Mouse (Mus musculus) neural tube, embryonic 12.5 days (tissue): Measurements from ENCODE around the gene Ttc33. TPM values are rescaled to one million over a fixed set of nuclear protein-coding genes. Genes with fewer than 3 reads are reported as not detected.

ENCODE experiments used
- ATAC-seq: fragments of 200-750 bp; cut with Nextera tagmentation; 2 replicates; pipeline ENCODE4 v1.8.0; 2017; ENCODE audit warnings: low read depth, mild to moderate bottlenecking, moderate TSS enrichment, moderate library complexity; ENCODE audit not compliant: low FRiP score
- H3K27ac ChIP-seq: fragments of 300-500 bp; sonication (generic); 2 replicates; pipeline ENCODE4 v1.5.1; 2016
- H3K27me3 ChIP-seq: fragments of 300-500 bp; sonication (generic); replicated peaks from 2 replicates; pipeline ENCODE4 v1.6.1; 2016; ENCODE audit warnings: mild to moderate bottlenecking
- H3K36me3 ChIP-seq: fragments of 300-500 bp; sonication (generic); 2 replicates; pipeline ENCODE4 v1.6.1; 2016; ENCODE audit warnings: mild to moderate bottlenecking
- H3K4me1 ChIP-seq: fragments of 300-500 bp; sonication (generic); 2 replicates; pipeline ENCODE4 v1.6.1; 2016
- H3K4me2 ChIP-seq: fragments of 300-500 bp; sonication (generic); replicated peaks from 2 replicates; pipeline ENCODE4 v1.6.1; 2016; ENCODE audit warnings: mild to moderate bottlenecking
- H3K4me3 ChIP-seq: fragments of 300-500 bp; sonication (generic); 2 replicates; pipeline ENCODE4 v1.5.1; 2016
- H3K9ac ChIP-seq: fragments of 300-500 bp; sonication (generic); 2 replicates; pipeline ENCODE4 v1.6.1; 2016; ENCODE audit warnings: mild to moderate bottlenecking
- H3K9me3 ChIP-seq: fragments of 300-500 bp; sonication (generic); 2 replicates; pipeline ENCODE4 v1.6.1; 2016; ENCODE audit warnings: mild to moderate bottlenecking
- WGBS: fragments of 180-500 bp; shearing (Covaris S2); methylation state at CpG from one replicate; pipeline ENCODE4 v1.1.7; 2016; 5-methylcytosine and 5-hydroxymethylcytosine counted together
- polyA plus RNA-seq: library from polyadenylated mRNA; unstranded; fragments of >200 nt; fragmentation: Nextera tagmentation; extraction: Ambion mirVana; gene quantifications from 2 replicates; pipeline ENCODE4 v1.2.1, GENCODE M21; 2016

The Ttc33 gene
- 52.1 and 52.5 TPM in 2 replicates for polyA plus RNA-seq

DNA sequence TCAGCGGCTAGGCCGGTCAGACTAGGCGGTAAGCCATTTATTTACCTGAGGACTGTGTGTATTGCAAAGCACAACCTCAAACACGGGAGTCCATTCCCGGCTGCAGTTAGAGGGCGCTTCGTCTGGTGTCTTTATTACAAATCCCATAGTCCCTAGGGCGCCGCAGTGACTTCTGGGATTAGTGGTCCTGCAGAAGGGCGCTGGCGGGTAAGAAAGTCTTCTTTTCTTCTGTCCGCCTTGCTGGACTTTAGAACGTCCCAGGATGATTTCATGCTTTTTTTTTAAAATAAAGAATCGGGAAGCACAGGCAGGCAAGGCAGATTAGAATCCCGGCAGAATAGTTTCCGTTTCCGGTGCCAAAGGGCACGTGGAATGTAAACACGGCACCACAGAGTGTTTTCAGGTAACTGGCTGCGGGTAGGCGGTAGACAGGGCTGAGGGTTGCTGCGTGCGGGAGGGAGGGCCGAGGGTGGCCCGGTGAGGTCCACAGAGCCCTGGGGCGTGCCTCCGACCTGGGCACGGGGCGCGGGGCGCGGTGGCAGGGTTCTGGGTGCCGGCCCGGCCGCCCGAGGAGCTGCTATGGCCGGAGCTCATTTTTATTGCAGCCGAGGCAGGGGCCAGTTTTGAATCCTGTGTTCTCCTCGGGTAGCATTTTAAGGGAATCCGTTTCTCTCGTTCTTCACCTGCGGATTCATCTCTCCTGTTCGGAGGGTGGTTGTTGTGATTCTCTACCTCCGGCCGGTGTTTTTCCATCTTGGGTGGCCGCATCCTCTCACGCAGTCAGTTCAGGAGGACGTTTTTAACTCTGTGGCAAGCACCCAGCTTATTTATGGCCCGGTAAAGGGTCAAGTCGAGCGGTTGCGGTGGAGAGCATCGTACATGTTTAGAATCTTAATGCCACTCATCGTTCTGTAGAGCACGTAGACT is at the start of gene Ttc33:
Gene Ttc33, plus strand, starts transcription at position 160 of the 927 bp plus-strand sequence.
- WGBS = under 1% methylated on average over 55 of the region's 55 CpGs

DNA sequence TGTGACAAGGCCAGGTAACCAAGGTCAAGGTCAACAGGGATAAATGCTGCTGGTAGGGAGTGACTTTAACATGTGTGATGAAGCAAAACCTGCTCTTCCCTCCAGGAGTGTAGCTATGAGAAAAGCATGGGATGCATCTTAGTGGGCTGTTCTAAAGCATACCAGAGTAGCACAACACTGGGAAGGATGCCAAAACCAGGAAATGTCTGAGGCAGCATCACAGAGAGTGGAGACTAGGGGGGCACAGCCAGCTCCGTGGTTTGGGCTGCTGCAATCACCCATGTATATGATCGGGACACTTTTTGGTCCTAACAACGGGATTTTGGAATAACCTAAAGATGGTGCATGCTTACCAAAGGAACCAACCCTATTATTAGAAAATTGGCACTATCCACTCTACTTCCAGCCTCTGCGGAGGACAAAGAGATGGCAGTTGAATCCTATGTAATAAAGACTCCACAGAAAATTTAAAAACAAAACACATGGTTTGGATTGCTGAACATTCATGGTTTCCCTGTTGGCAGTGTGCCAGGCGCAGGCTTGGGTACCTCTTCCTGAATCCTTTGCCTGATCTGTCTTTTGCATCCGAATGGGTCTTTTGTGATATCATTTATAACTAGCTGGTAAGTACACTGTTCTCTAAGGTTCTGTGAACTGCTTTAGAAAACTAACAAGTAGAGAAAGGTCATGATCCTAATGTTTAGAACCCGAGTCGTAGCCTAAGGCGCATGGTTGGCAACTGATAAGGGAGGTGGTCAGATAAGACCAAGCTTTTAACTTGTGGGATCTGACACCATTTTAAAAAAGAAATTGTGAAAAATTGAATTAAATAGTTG is 47.1 kb upstream of the Ttc33 start:
- Histone ChIP-seq H3K4me1 (no peaks in the 10 kb centered on the region), H3K4me3 (no peak overlapping the region), H3K27me3 (no peaks in the 10 kb centered on the region), H3K9me3 (no peaks in the 10 kb centered on the region), H3K4me2 (no peak overlapping the region), H3K27ac (no peak overlapping the region), H3K36me3 (no peaks in the 10 kb centered on the region), H3K9ac (no peak overlapping the region)
- no peak for ATAC-seq
- 85% methylated on average over 9 of the region's 9 CpGs for WGBS

More for the DNA sequence above, at the start of gene Ttc33:
- Histone ChIP-seq H3K9me3 (no peaks in the 10 kb centered on the region), H3K36me3 (0 out of 2 replicates have a peak, but pooled peaks cover 6% of the 10 kb centered on the region), H3K9ac (peak within 1 kb of the TSS; percentile 77), H3K27ac (peak within 1 kb of the TSS; percentile 64), H3K4me2 (peak within 1 kb of the TSS; percentile 64), H3K4me1 (peaks cover 14% of the 10 kb centered on the region), H3K4me3 (peak within 1 kb of the TSS; percentile 97), H3K27me3 (no peaks in the 10 kb centered on the region)
- ATAC-seq = peak; percentile 87

DNA sequence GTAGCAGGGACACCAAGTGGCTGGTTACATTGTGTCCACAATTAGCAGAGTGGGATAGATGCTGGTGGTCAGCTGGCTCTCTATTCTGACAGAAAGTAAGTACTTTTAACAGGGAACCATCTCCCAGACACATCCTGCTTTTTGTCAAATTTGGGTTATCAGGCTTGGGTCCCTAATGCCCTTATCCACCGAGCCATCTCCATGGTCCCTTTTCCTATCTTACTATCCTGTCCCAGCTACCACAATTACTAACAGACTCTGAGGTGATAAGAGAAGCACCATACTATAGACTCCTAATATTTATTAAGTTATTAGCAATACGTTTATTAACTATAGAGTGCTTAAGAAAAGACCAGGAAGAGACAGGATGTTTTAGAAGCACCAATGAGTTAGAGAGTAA is 46.0 kb upstream of the Ttc33 start:
- ATAC-seq = no peak
- H3K36me3 ChIP-seq = no peaks in the 10 kb centered on the region
- H3K27me3 ChIP-seq = no peaks in the 10 kb centered on the region
- no peak overlapping the region for H3K9ac ChIP-seq
- no peak overlapping the region for H3K4me3 ChIP-seq
- H3K4me1 ChIP-seq = 0 out of 2 replicates have a peak, but pooled peaks cover 1% of the 10 kb centered on the region
- WGBS = 93% methylated on average over 2 of the region's 2 CpGs
- no peak overlapping the region for H3K27ac ChIP-seq
- no peaks in the 10 kb centered on the region for H3K9me3 ChIP-seq
- no peak overlapping the region for H3K4me2 ChIP-seq

DNA sequence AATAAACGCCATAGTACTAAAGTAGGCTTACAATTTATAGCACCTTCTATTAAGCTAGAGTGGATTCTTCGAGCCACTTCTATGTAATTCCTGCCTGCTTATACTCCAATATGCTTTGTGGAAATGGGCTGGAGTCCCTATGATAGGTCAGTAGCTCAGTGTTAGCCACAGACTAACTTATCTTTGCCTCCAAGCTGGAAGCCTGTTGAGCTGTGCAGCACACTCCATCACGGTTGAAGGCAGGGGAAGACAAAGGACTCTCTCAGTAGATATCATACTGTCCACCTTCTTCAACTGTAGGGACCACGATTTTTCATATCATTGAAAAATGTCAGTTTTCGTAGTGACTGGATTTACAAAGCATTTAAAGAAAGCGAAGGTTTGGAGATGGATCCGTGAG is 45.5 kb upstream of the Ttc33 start:
- Histone ChIP-seq H3K36me3 (no peaks in the 10 kb centered on the region), H3K9ac (no peak overlapping the region), H3K27ac (no peak overlapping the region), H3K4me3 (no peak overlapping the region), H3K4me1 (peaks cover 5% of the 10 kb centered on the region), H3K4me2 (no peak overlapping the region), H3K27me3 (no peaks in the 10 kb centered on the region), H3K9me3 (no peaks in the 10 kb centered on the region)
- 88% methylated on average over 7 of the region's 7 CpGs for WGBS
- no peak for ATAC-seq

DNA sequence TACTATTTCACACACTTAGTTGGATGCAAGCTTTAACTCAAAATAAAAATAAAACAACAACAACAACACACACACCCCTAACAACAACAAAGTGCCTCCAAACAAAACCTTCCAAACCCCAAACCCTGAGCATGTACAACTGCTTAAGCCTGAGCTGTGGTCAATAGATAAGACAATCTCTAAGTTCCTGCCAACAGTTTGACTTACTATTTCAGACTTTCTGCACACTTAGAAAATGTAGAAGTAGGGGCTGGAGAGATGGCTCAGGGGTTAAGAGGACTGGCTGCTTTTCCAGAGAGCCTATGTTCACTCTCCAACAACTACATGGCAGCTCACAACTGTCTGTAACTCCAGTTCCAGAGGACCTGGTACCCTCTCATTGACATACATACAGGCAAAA is 45.0 kb upstream of the Ttc33 start:
- H3K4me2 ChIP-seq = no peak overlapping the region
- no peaks in the 10 kb centered on the region for H3K9me3 ChIP-seq
- no peak overlapping the region for H3K27ac ChIP-seq
- H3K9ac ChIP-seq = no peak overlapping the region
- H3K4me3 ChIP-seq = no peak overlapping the region
- H3K4me1 ChIP-seq = peaks cover 10% of the 10 kb centered on the region
- no peak for ATAC-seq
- no peaks in the 10 kb centered on the region for H3K27me3 ChIP-seq
- H3K36me3 ChIP-seq = no peaks in the 10 kb centered on the region

DNA sequence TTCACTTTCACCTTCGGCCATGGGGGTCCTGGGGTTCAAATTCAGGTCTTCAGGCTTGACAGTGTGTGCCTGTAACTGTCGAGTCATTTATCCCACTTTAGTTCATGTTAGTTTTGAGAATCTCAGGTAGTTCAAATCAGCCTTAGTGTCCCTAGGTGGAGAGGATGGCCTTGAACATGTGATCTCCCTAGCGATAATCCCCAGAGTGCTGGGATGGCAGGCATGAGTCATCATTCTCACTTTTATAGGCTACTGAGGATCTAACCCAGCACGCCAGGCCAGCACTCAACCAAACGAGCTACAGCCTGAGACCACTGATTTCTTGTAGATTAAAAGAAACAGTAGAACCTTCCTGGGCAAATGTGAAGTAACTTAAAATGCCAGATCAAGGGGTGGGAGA is 43.3 kb upstream of the Ttc33 start:
- Histone ChIP-seq H3K36me3 (no peaks in the 10 kb centered on the region), H3K9ac (no peak overlapping the region), H3K4me1 (peaks cover 12% of the 10 kb centered on the region), H3K27ac (no peak overlapping the region), H3K4me2 (no peak overlapping the region), H3K27me3 (no peaks in the 10 kb centered on the region), H3K9me3 (no peaks in the 10 kb centered on the region), H3K4me3 (no peak overlapping the region)
- no peak for ATAC-seq
- WGBS = 67% methylated on average over 5 of the region's 5 CpGs

DNA sequence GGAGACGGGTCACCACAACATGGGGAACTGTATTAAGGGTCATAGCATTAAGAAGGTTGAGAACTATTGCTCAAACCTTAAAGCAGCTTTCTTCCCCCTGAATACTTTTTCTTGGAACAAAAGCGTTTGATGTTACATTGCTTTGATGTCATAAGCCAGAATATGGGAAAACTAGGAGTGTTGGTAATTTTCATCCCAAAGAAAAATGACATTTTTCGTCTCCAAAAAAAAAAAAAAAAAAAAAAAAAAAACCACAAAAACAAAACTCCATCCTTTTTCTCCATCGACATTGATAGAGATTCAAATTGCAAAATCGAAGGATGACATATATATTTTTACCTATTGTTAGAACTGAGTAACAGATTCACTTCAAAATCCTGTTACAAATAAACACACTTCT is 42.6 kb upstream of the Ttc33 start:
- no peaks in the 10 kb centered on the region for H3K9me3 ChIP-seq
- H3K27ac ChIP-seq = no peak overlapping the region
- H3K27me3 ChIP-seq = no peaks in the 10 kb centered on the region
- WGBS = 73% methylated on average over 5 of the region's 5 CpGs
- no peak overlapping the region for H3K4me3 ChIP-seq
- no peak overlapping the region for H3K9ac ChIP-seq
- ATAC-seq = no peak
- H3K4me1 ChIP-seq = peaks cover 12% of the 10 kb centered on the region
- no peaks in the 10 kb centered on the region for H3K36me3 ChIP-seq
- H3K4me2 ChIP-seq = peak overlapping the region; percentile 70; the same call in 1 of the 2 replicates

DNA sequence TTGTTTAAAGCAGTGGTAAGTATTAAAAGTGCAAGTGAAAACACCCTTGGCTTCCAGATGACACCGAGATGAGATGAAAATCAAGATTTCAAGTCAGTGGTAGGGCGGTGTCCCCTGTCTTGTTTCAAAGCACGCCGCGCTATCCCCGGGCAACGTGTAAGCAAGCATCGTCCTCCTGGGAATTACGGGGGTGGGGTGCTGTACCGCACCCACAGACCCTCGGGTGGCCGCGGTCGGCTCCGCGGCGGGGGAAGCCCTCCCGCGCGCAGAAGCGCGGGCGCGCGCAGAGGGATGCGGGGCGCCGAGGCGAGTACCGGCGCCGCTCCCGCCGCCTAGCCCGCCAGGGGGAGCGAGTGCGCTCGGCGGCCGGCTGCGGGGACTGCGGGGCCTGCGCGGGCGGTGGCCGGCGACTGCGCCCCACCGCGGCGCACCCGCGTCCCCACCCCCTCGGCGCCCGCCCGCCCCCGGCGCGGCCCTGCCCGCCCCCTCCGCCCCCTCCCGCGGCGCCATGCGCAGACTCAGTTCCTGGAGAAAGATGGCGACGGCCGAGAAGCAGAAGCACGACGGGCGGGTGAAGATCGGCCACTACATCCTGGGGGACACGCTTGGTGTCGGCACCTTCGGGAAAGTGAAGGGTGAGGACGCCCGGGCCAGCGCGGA is 41.8 kb upstream of the Ttc33 start, which contains the start of gene Prkaa1:
Gene Prkaa1, plus strand, starts transcription at position 501 of the 660 bp plus-strand sequence.
- H3K9ac ChIP-seq = peak within 1 kb of the TSS; percentile 79
- peak within 1 kb of the TSS; percentile 79 for H3K4me3 ChIP-seq
- peaks cover 15% of the 10 kb centered on the region for H3K4me1 ChIP-seq
- no peaks in the 10 kb centered on the region for H3K9me3 ChIP-seq
- H3K36me3 ChIP-seq = no peaks in the 10 kb centered on the region
- peak within 1 kb of the TSS; percentile 70 for H3K4me2 ChIP-seq
- peak within 1 kb of the TSS; percentile 75 for H3K27ac ChIP-seq
- peak; percentile 94 for ATAC-seq
- H3K27me3 ChIP-seq = no peaks in the 10 kb centered on the region
- WGBS = under 1% methylated on average over 53 of the region's 80 CpGs

DNA sequence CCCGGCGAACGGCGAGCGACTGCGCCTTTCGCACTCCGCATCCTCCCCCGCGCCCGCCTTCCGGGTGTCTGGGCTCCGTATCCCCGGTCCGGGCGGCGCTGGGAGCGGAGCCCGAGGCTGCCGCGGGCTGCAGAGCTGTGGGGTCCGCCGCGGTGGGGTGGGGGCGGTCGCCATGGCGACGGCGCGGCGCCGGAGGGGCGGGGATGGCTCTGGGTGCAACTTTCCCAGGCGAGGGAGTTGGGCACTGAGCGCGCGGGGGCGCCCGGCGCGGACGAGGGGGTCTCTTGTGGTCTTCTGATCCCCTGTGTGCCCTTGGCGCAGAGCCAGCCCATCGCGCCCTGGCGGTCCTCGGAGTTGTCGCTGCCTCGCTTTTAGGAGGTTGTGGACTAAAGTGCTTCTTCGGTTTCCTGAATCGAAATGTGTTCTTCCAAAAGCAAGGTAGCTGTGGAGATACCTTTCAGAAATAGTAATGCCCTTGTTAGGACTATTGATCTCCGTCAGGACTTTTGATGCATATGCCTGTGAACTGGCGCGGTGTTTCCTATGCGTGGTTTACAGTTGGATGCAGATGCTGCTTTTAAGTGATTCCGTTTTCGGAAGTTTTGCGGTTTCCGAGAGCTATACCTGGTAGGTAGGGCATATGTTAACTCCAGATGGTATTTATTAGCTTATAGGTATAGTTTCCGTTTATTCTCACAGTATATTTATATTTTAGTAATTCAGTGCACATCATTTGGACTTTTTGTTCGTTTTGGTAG is 41.1 kb upstream of the Ttc33 start:
- 2% methylated on average over 61 of the region's 61 CpGs for WGBS
- Histone ChIP-seq H3K27me3 (no peaks in the 10 kb centered on the region), H3K36me3 (no peaks in the 10 kb centered on the region), H3K9me3 (no peaks in the 10 kb centered on the region), H3K9ac (peak overlapping the region; percentile 79), H3K4me1 (peaks cover 21% of the 10 kb centered on the region), H3K27ac (peak overlapping the region; percentile 75), H3K4me2 (peak overlapping the region; percentile 70), H3K4me3 (peak overlapping the region; percentile 79)
- ATAC-seq = peak; percentile 94

DNA sequence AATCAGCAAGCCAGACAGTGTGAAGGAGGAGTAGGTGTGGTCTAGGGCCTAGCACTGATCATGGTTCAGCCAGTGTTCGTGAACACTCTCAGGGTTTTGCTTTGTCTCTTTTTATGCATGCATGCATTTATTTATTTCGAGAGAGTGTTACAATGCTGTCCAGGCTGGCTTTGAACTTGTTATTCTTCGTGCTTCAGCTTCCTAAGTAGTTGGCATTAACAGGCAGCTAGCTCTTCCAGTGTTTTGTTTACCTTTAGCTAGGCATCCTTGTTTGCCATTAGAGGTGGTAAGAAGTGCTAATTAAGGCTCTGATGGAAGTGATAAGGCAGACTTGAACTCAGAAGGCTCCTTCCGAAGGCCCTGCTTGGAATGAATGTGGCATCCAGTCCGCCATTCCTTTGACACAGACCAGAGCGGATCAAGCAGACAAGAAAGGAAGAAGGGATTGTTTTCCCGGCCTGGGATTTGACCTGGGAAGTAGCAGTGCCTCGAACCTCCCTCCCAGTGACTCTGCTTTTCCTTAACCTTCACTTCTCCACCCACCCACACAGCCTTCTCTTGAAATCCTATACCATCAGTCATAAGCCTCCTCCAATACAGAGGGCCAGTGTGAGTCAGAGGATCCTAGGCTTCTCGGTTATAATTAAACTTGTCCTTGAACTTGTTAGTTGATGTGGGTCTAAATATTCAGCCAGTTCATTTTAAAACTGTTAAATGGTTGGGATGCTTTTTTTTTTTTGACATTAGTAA is 40.0 kb upstream of the Ttc33 start:
- H3K4me2 ChIP-seq = peak overlapping the region; percentile 70
- H3K4me3 ChIP-seq = no peak overlapping the region
- H3K4me1 ChIP-seq = peaks cover 22% of the 10 kb centered on the region
- H3K9me3 ChIP-seq = no peaks in the 10 kb centered on the region
- no peak for ATAC-seq
- no peaks in the 10 kb centered on the region for H3K36me3 ChIP-seq
- H3K27me3 ChIP-seq = no peaks in the 10 kb centered on the region
- no peak overlapping the region for H3K9ac ChIP-seq
- no peak overlapping the region for H3K27ac ChIP-seq
- WGBS = 56% methylated on average over 9 of the region's 9 CpGs

DNA sequence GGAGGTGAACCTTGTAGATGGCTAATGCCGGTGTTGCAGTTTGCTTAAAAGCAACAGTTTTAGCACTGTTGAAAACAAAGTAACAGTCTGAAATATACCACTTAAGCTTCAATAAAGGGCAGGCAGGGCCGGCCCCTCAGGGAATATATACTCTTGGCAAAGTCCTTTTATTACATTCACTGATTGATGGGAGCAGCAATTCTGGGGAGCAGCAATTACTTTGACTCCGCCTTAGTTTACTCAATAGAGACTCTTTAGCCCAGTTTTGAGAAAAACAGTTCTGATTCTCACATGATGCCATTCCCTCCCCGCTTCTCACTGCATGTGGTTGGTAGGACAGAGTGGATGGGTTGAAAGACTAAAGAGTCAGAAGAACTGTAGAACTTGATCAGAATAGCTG is 36.1 kb upstream of the Ttc33 start:
- no peak overlapping the region for H3K4me3 ChIP-seq
- no peak overlapping the region for H3K9ac ChIP-seq
- H3K4me1 ChIP-seq = peaks cover 22% of the 10 kb centered on the region
- H3K27ac ChIP-seq = no peak overlapping the region
- no peak for ATAC-seq
- no peaks in the 10 kb centered on the region for H3K36me3 ChIP-seq
- H3K9me3 ChIP-seq = no peaks in the 10 kb centered on the region
- 36% methylated on average over 4 of the region's 4 CpGs for WGBS
- no peaks in the 10 kb centered on the region for H3K27me3 ChIP-seq
- no peak overlapping the region for H3K4me2 ChIP-seq
